Mouse (Mus musculus): ENCODE data around the gene Pah.

Gene Pah

GRCm38 (mm10) chr10:87503946-87504345 lies 17.6 kb upstream of the Pah start:
- peak in 1 of 2 experiments; percentile 20 for DNase-seq (ENCODE audit: low spot score in 2 of 2)

- DNase-seq (ENCODE audit: low spot score in 2 of 2): no peak
Measured at GRCm38 (mm10) chr10:87508581-87508980, 13.0 kb upstream of the Pah start.

- no peak for DNase-seq (ENCODE audit: low spot score in 2 of 2)
Measured at GRCm38 (mm10) chr10:87513052-87513451, 8.5 kb upstream of the Pah start.

- no peak for DNase-seq (ENCODE audit: low spot score in 2 of 2)
Measured at GRCm38 (mm10) chr10:87518585-87518984, 3.0 kb upstream of the Pah start.

- DNase-seq (ENCODE audit: low spot score in 2 of 2): no peak
Measured at GRCm38 (mm10) chr10:87520401-87521116, 1.0 kb upstream of the Pah start.

- no peak for DNase-seq (ENCODE audit: low spot score in 2 of 2)
Measured at GRCm38 (mm10) chr10:87534172-87534571, 12.6 kb downstream of the Pah start.

GRCm38 (mm10) chr10:87545759-87546158 lies 24.2 kb downstream of the Pah start:
- DNase-seq (ENCODE audit: low spot score in 2 of 2): no peak

- DNase-seq (ENCODE audit: low spot score in 2 of 2): no peak
Measured at GRCm38 (mm10) chr10:87546299-87547234, 25.0 kb downstream of the Pah start.

- DNase-seq (ENCODE audit: low spot score in 2 of 2): peak; percentile 6 to 20
Measured at GRCm38 (mm10) chr10:87552726-87553125, 31.1 kb downstream of the Pah start.

GRCm38 (mm10) chr10:87556441-87556840 lies 34.8 kb downstream of the Pah start:
- DNase-seq (ENCODE audit: low spot score in 2 of 2): no peak

GRCm38 (mm10) chr10:87563818-87564217 lies 42.2 kb downstream of the Pah start:
- no peak for DNase-seq (ENCODE audit: low spot score in 2 of 2)

GRCm38 (mm10) chr10:87565712-87566111 lies 44.1 kb downstream of the Pah start:
- DNase-seq (ENCODE audit: low spot score in 2 of 2): no peak

GRCm38 (mm10) chr10:87572500-87572899 lies 50.9 kb downstream of the Pah start:
- no peak for DNase-seq (ENCODE audit: low spot score in 2 of 2)

GRCm38 (mm10) chr10:87586696-87587095 lies 65.1 kb downstream of the Pah start:
- DNase-seq (ENCODE audit: low spot score in 2 of 2): no peak

- DNase-seq (ENCODE audit: low spot score in 2 of 2): no peak
Measured at GRCm38 (mm10) chr10:87593916-87594315, 72.3 kb downstream of the Pah start.

GRCm38 (mm10) chr10:87596361-87597074 lies 74.9 kb downstream of the Pah start:
- DNase-seq (ENCODE audit: low spot score in 2 of 2): no peak

- DNase-seq (ENCODE audit: low spot score in 2 of 2): no peak
Measured at GRCm38 (mm10) chr10:87597075-87597677, 75.6 kb downstream of the Pah start.

GRCm38 (mm10) chr10:87602151-87602550 lies 80.6 kb downstream of the Pah start:
- DNase-seq (ENCODE audit: low spot score in 2 of 2): no peak

GRCm38 (mm10) chr10:87625196-87625595 lies 103.6 kb downstream of the Pah start:
- no peak for DNase-seq (ENCODE audit: low spot score in 2 of 2)
